Mouse (Mus musculus) gastrocnemius, adult 8-10 months (tissue): Measurements from ENCODE around the gene Eno1. TPM values are rescaled to one million over a fixed set of nuclear protein-coding genes. Genes with fewer than 3 reads are reported as not detected.
"Not testable (repeated sequence)": the region's sequence is repeated elsewhere in the genome, so short reads cannot be mapped to it uniquely, and the experiment has no call there.

Experiments used
- DNase-seq, 2 experiments: peaks; one replicate each; pipeline ENCODE4 v3.0.0; 2022; ENCODE audit warnings: low spot score in 2 of 2
- total RNA-seq, 4 experiments: library from RNA; stranded (reverse); gene quantifications; 2 replicates each; pipeline ENCODE4 v1.2.4; 2022

Gene Eno1
- total RNA-seq, 4 experiments from 2014 or later = 55.0 to 77.6 (median 67.7) TPM

DNA sequence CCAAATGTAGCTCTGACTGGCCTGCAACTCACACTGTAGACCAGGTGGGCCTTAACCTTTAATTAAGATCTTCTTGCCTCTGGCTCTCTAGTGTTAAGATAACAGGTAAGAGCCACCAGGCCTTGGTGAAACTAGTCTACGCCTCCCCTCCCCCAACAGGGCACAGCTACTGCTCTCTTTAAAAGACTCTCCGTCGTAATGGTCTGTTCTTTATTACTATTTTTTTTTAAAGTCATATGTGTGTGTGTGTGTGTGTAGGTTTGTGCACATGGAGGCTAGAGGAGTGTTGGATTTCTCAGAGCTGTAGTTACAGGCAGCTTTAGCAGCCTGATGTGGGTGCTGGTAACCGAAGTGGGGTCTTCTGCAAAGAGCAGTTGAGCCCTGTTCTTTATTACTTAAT is 43.9 kb downstream of the Eno1 start:
- DNase-seq = no peak

DNA sequence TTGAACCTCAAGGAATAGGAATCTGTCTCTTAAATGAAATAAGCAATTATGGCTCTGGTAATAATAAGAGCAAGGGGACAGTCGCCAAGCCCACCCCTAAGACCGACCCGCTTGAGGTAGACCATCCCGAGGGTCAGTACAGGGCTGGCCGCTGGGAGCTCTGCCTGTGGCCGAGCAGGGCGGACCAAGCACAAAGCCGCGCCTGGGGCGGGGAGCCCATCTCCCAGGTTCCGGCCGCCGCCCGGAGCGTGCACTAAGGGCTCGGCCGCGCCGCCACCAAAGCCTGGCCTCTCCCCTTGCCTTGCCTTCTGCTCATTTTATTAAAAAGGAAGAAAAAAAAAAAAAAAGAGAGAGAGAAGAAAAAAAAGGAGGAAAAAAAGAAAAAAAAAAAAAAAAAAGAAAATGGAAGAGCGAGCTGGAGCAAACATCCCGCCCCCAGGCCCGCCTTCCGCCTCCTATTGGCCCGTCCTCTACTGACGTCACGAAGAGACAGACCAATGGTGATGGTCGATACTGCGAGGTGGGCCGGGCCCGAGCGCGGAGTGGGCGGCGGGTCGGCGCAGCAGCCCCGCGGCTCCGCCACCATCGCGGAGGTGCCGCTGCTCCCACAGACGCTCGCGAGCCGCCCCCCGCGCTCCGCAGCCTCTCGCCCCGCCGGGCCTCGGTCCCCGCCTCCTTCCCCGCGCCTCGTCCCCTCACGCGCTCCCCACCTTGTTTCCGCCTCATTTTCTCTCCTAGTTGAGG is 44.7 kb downstream of the Eno1 start, which contains the start of gene Rere:
TSS of gene Rere (plus strand) at position 629 of the 744 bp plus-strand sequence.
- DNase-seq = peak; percentile 97 to 98

DNA sequence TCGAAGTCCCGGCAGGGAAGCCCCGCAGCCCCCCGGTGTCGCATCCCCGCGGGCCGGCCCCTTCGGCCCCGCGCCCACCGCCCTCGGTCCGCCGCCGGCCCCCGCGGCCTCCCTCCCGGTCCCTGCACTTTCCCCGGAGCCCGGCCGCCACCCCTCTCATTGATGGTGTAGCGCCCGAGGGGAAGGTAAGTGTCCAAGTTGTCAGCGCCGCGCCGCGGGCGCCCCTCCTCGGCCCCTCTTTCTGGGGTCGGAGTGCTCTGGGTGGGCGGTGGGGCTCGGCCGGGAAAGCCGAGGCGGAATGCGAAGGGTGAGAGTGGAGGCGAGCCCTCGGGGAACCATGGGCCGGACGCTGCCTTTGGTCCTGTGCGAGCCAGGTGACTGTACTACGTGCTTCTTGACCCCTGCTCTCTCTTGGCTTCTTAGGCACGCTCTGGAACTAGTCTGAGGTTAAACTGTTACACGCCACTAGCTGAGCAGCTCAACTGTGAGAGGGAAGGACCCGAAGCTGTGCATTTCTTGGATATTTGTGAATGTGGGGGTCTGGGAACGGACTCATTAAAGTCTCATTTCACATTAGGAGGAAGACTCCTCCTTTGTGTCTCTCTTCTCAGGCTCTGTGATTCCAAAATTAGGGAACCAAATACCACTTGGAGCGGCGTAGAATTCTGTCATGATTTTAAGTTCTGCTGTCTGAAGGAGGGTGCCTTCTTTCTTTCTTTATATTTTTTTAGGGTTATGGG is 45.5 kb downstream of the Eno1 start:
- peak; percentile 10 to 33 for DNase-seq

- DNase-seq = no peak
Observed at GRCm38 (mm10) chr4:150282631-150283334, 46.3 kb downstream of the Eno1 start.

DNA sequence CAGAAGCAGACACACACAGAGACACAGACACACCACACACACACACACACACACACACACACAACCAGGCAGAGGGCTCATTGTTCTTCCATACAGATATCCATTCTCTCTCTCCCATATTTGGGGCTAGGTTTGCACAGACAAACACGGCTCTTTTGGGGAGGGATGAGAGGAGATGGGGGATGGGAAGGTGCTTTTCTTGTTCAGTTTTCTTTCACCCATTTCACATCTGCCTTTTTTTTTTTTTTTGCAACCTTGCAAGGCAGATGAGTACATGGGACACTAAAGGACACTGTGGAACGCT is 46.8 kb downstream of the Eno1 start:
- no peak for DNase-seq

- DNase-seq = no peak
Observed at GRCm38 (mm10) chr4:150283993-150284392, 47.5 kb downstream of the Eno1 start.

GRCm38 (mm10) chr4:150286980-150287379 is 50.5 kb downstream of the Eno1 start:
- DNase-seq = no peak

GRCm38 (mm10) chr4:150287463-150287862 is 50.9 kb downstream of the Eno1 start:
- DNase-seq = not testable (repeated sequence)

GRCm38 (mm10) chr4:150291900-150292299 is 55.4 kb downstream of the Eno1 start:
- no peak for DNase-seq

- no peak for DNase-seq
Observed at GRCm38 (mm10) chr4:150294870-150295269, 58.3 kb downstream of the Eno1 start.

GRCm38 (mm10) chr4:150295966-150296365 is 59.4 kb downstream of the Eno1 start:
- DNase-seq = no peak

Other genes starting within 250 kb of the Eno1 start
- 10 to 100 TPM; 47.5 to 82.4 (median 65.4) TPM for gene H6pd, start 227.7 kb upstream of the Eno1 start, total RNA-seq
- 10 to 100 TPM; 32.3 to 43.2 (median 36.3) TPM for gene Gpr157, start 149.4 kb upstream of the Eno1 start, total RNA-seq
- not detected for gene Slc2a5, start 117.4 kb upstream of the Eno1 start, total RNA-seq
- not detected for gene Slc2a7, start 87.7 kb upstream of the Eno1 start, total RNA-seq
- not detected for gene Car6, start 35.4 kb upstream of the Eno1 start, total RNA-seq
- gene Rere, start 44.9 kb downstream of the Eno1 start, total RNA-seq = 10 to 100 TPM; 53.7 to 93.1 (median 66.0) TPM